Comparison of ENCODE assay signal across 8 mouse cellular contexts in genomic region chr8:84197922-84198774, GRCm38 (mm10). TPM values are rescaled to one million over a fixed set of nuclear protein-coding genes. Genes with fewer than 3 reads are reported as not detected.
DNase-seq lines count a peak whose midpoint lies in the region; ATAC-seq and TF ChIP-seq lines count a peak whose summit lies in the region.

No protein-coding gene starts in this region.

- WGBS in forebrain, embryonic 16.5 days = 2% methylated on average over 30 of the region's 30 CpGs
- WGBS in lung, embryonic 15.5 days = 2% methylated on average over 30 of the region's 30 CpGs
- 4% methylated on average over 30 of the region's 30 CpGs for WGBS in thymus, adult 2 months

- H3K27ac ChIP-seq in CH12.LX (ENCODE audit: insufficient read depth, low read depth) = peak overlapping the region; percentile 85
- peak overlapping the region; percentile 17 for H3K27ac ChIP-seq in bone marrow macrophage, adult 2 months (ENCODE audit: insufficient read depth, low read depth, low read length)
- peak overlapping the region; percentile 75 for H3K27ac ChIP-seq in forebrain, embryonic 16.5 days (ENCODE audit: low read length)
- H3K27ac ChIP-seq in layer of hippocampus, adult 2 months = peak overlapping the region; percentile 82
- H3K27ac ChIP-seq in lung, embryonic 15.5 days = peak overlapping the region; percentile 92
- H3K27ac ChIP-seq in thymus, adult 2 months (ENCODE audit: control insufficient read depth, insufficient read depth, low read length) = peak overlapping the region; percentile 90

- intact Hi-C loops in heart, postnatal 25 days (cut with DNase I) = no loop called here

- H3K36me3 ChIP-seq in CH12.LX (replicated peaks in 1 of 2; ENCODE audit: control insufficient read depth in 1 of 2, insufficient read depth in 1 of 2, low read length in 1 of 2) = peaks cover 0 to 6% of the 10 kb centered on the region in 2 experiments
- H3K36me3 ChIP-seq in forebrain, embryonic 16.5 days (ENCODE audit: control insufficient read depth, insufficient read depth) = no peaks in the 10 kb centered on the region
- no peaks in the 10 kb centered on the region for H3K36me3 ChIP-seq in lung, embryonic 15.5 days
- H3K36me3 ChIP-seq in thymus, adult 2 months (ENCODE audit: control insufficient read depth, insufficient read depth, low read length) = no peaks in the 10 kb centered on the region

- TF ChIP-seq CTCF in CH12.LX (conservative IDR thresholded peaks at IDR 0.05 in 1 of 2, IDR thresholded peaks at IDR 0.05 in 1 of 2; ENCODE audit: low read depth in 2 of 2, low read length in 2 of 2) = no peak
- TF ChIP-seq CTCF in bone marrow macrophage, adult 2 months (IDR thresholded peaks at IDR 0.05; ENCODE audit: low read depth, low read length) = no peak
- TF ChIP-seq CTCF in layer of hippocampus, adult 2 months (conservative IDR thresholded peaks at IDR 0.05) = no peak
- TF ChIP-seq CTCF in thymus, adult 2 months (IDR thresholded peaks at IDR 0.05; ENCODE audit: borderline replicate concordance, control insufficient read depth, extremely low read depth, insufficient read depth, low read length, poor library complexity) = peak; percentile 30; the same call in 1 of the 2 replicates

- H3K4me2 ChIP-seq in CH12.LX (ENCODE audit: insufficient read depth, low read depth, poor library complexity, severe bottlenecking) = peak overlapping the region; percentile 84
- H3K4me2 ChIP-seq in forebrain, embryonic 16.5 days (ENCODE audit: low read length) = peak overlapping the region; percentile 76
- peak overlapping the region; percentile 67 for H3K4me2 ChIP-seq in lung, embryonic 15.5 days

- peak; percentile 48 for TF ChIP-seq EP300 in CH12.LX (IDR thresholded peaks at IDR 0.05; ENCODE audit: low read length)

- peaks cover 2% of the 10 kb centered on the region for H3K27me3 ChIP-seq in CH12.LX (replicated peaks)
- H3K27me3 ChIP-seq in forebrain, embryonic 16.5 days (replicated peaks; ENCODE audit: control insufficient read depth, insufficient read depth, low read length) = no peaks in the 10 kb centered on the region
- H3K27me3 ChIP-seq in lung, embryonic 15.5 days = no peaks in the 10 kb centered on the region
- H3K27me3 ChIP-seq in thymus, adult 2 months (ENCODE audit: control insufficient read depth, insufficient read depth, low read length) = no peaks in the 10 kb centered on the region

- no peak for TF ChIP-seq RAD21 in CH12.LX (IDR thresholded peaks at IDR 0.05; ENCODE audit: low read depth, low read length)

- no peak; the same call in 1 of the 2 replicates for TF ChIP-seq POLR2A in CH12.LX (IDR thresholded peaks at IDR 0.05; ENCODE audit: low read depth, low read length)
- no peak for TF ChIP-seq POLR2A in bone marrow macrophage, adult 2 months (IDR thresholded peaks at IDR 0.05; ENCODE audit: borderline replicate concordance, low read depth, low read length)
- TF ChIP-seq POLR2A in thymus, adult 2 months (IDR thresholded peaks at IDR 0.05; ENCODE audit: control insufficient read depth, extremely low read depth, insufficient read depth, low read length, poor library complexity) = peak; percentile 55; the same call in 1 of the 2 replicates

- peak; percentile 72 for ATAC-seq in forebrain, embryonic 16.5 days
- peak; percentile 75 for ATAC-seq in lung, embryonic 15.5 days (ENCODE audit: borderline replicate concordance, extremely low read depth, low FRiP score, low TSS enrichment)
- ATAC-seq in neutrophil, adult 5-6 weeks (ENCODE audit: extremely low read depth, insufficient number of reproducible peaks, low FRiP score, poor library complexity, severe bottlenecking) = peak; percentile 72

- DNase-seq in CH12.LX (ENCODE audit: extremely low read depth) = peak; percentile 96
- peak; percentile 96 for DNase-seq in heart, postnatal 25 days (ENCODE audit: low spot score)
- peak; percentile 75 to 88 for DNase-seq in layer of hippocampus, adult 2 months (ENCODE audit: low spot score in 2 of 2)
- DNase-seq in thymus, adult 2 months = peak; percentile 93

- in situ Hi-C loops in CH12.LX (cut with MboI; ENCODE audit: low pct_ligation_motif_present, low pct_unique_long_range_greater_than_20kb, low sequenced_read_pairs) = no loop called here

- no peaks in the 10 kb centered on the region for H3K9me3 ChIP-seq in CH12.LX (replicated peaks; ENCODE audit: low read length)
- H3K9me3 ChIP-seq in forebrain, embryonic 16.5 days (ENCODE audit: control insufficient read depth, low read length) = no peaks in the 10 kb centered on the region
- H3K9me3 ChIP-seq in lung, embryonic 15.5 days = no peaks in the 10 kb centered on the region

- H3K79me2 ChIP-seq in CH12.LX (replicated peaks; ENCODE audit: control insufficient read depth, extremely low read depth, insufficient read depth, poor library complexity, severe bottlenecking) = peaks cover 15% of the 10 kb centered on the region

- H3K4me1 ChIP-seq in CH12.LX (ENCODE audit: control insufficient read depth in 1 of 2, insufficient read depth in 2 of 2) = peaks cover 18 to 45% of the 10 kb centered on the region in 2 experiments
- H3K4me1 ChIP-seq in bone marrow macrophage, adult 2 months (ENCODE audit: control insufficient read depth, insufficient read depth, low read length) = peaks cover 23% of the 10 kb centered on the region
- peaks cover 36% of the 10 kb centered on the region for H3K4me1 ChIP-seq in forebrain, embryonic 16.5 days (replicated peaks; ENCODE audit: control insufficient read depth, insufficient read depth, low read length)
- H3K4me1 ChIP-seq in lung, embryonic 15.5 days = peaks cover 53% of the 10 kb centered on the region
- peaks cover 55% of the 10 kb centered on the region for H3K4me1 ChIP-seq in thymus, adult 2 months (replicated peaks; ENCODE audit: control insufficient read depth, insufficient read depth, low read length)

- peak overlapping the region; percentile 57 to 59 (median 59) for H3K4me3 ChIP-seq in CH12.LX (replicated peaks in 1 of 3; ENCODE audit: low read depth in 2 of 3, low read length in 2 of 3, poor library complexity in 1 of 3)
- H3K4me3 ChIP-seq in bone marrow macrophage, adult 2 months (ENCODE audit: insufficient read depth, low read length) = peak overlapping the region; percentile 49
- peak overlapping the region; percentile 61 for H3K4me3 ChIP-seq in forebrain, embryonic 16.5 days (replicated peaks; ENCODE audit: low read length)
- peak overlapping the region; percentile 59 for H3K4me3 ChIP-seq in layer of hippocampus, adult 2 months
- H3K4me3 ChIP-seq in lung, embryonic 15.5 days = peak overlapping the region; percentile 50
- peak overlapping the region; percentile 59 for H3K4me3 ChIP-seq in thymus, adult 2 months (ENCODE audit: control insufficient read depth, insufficient read depth, low read length)

- dilution Hi-C loops in CH12.LX (cut with MboI; ENCODE audit: extremely low pct_ligation_motif_present, extremely low pct_unique_long_range_greater_than_20kb, low sequenced_read_pairs) = no loop called here

- peak overlapping the region; percentile 41 for H3K9ac ChIP-seq in CH12.LX (ENCODE audit: insufficient read depth, low read depth)
- peak overlapping the region; percentile 54 for H3K9ac ChIP-seq in forebrain, embryonic 16.5 days (replicated peaks; ENCODE audit: low read depth, low read length)
- peak overlapping the region; percentile 51 for H3K9ac ChIP-seq in lung, embryonic 15.5 days

RNA-seq across cellular contexts. Expression of gene Nanos3, which starts 13.1 kb away (rescaled TPM):
- not detected in 2 replicates for total RNA-seq in CH12.LX (2012; rRNA removed)
- not detected in 2 replicates for total RNA-seq in CH12.LX (2014; rRNA removed)
- not detected in 2 replicates for polyA plus RNA-seq in CH12.LX (2012; ENCODE audit: insufficient read length, low read depth)
- polyA plus RNA-seq in bone marrow macrophage, adult 2 months (2012; ENCODE audit: insufficient read depth, insufficient read length, missing spikeins) = not detected in 2 replicates
- polyA plus RNA-seq in forebrain, embryonic 16.5 days (2015; fragmentation: Nextera tagmentation; extraction: Ambion mirVana) = 3.2 and 4.7 TPM in 2 replicates
- total RNA-seq in heart, postnatal 25 days (2021) = 1 to 10 TPM in 1 of 2 experiments, under 1 TPM in 1; 0.73 to 1.4 TPM
- total RNA-seq in layer of hippocampus, adult 2 months (2021) = 1 to 10 TPM; 2.6 to 5.0 TPM
- 2.7 and 3.2 TPM in 2 replicates for polyA plus RNA-seq in lung, embryonic 15.5 days (2015; fragmentation: Nextera tagmentation; extraction: Ambion mirVana)
- not detected in 2 replicates for total RNA-seq in neutrophil, adult 5-6 weeks (2017)
- polyA plus RNA-seq in thymus, adult 2 months (2012; rRNA removed) = 5.5 and 8.5 TPM in 2 replicates

RNA-seq across cellular contexts. Expression of gene Zswim4, which starts 38.7 kb away (rescaled TPM):
- total RNA-seq in CH12.LX (2012; rRNA removed) (6.3 and 9.7 TPM in 2 replicates), CH12.LX (2014; rRNA removed) (4.7 and 4.9 TPM in 2 replicates)
- 6.5 and 9.1 TPM in 2 replicates for polyA plus RNA-seq in CH12.LX (2012; ENCODE audit: insufficient read length, low read depth)
- 9.4 and 10.9 TPM in 2 replicates for polyA plus RNA-seq in bone marrow macrophage, adult 2 months (2012; ENCODE audit: insufficient read depth, insufficient read length, missing spikeins)
- 40.1 and 41.8 TPM in 2 replicates for polyA plus RNA-seq in forebrain, embryonic 16.5 days (2015; fragmentation: Nextera tagmentation; extraction: Ambion mirVana)
- 1 to 10 TPM; 8.2 to 8.8 TPM for total RNA-seq in heart, postnatal 25 days (2021)
- total RNA-seq in layer of hippocampus, adult 2 months (2021) = 10 to 100 TPM; 18.0 to 19.3 TPM
- 13.6 and 14.2 TPM in 2 replicates for polyA plus RNA-seq in lung, embryonic 15.5 days (2015; fragmentation: Nextera tagmentation; extraction: Ambion mirVana)
- 23.6 and 28.4 TPM in 2 replicates for total RNA-seq in neutrophil, adult 5-6 weeks (2017)
- 53.0 and 59.0 TPM in 2 replicates for polyA plus RNA-seq in thymus, adult 2 months (2012; rRNA removed)

RNA-seq across cellular contexts. Expression of gene 4930432K21Rik, which starts 50.3 kb away (rescaled TPM):
- total RNA-seq in CH12.LX (2012; rRNA removed) (0.04 TPM in 1 of 2 replicates, not detected in the other), CH12.LX (2014; rRNA removed) (0.09 TPM in 1 of 2 replicates, not detected in the other)
- not detected in 2 replicates for polyA plus RNA-seq in CH12.LX (2012; ENCODE audit: insufficient read length, low read depth)
- 0.49 and 1.2 TPM in 2 replicates for polyA plus RNA-seq in bone marrow macrophage, adult 2 months (2012; ENCODE audit: insufficient read depth, insufficient read length, missing spikeins)
- 2.6 and 3.5 TPM in 2 replicates for polyA plus RNA-seq in forebrain, embryonic 16.5 days (2015; fragmentation: Nextera tagmentation; extraction: Ambion mirVana)
- under 1 TPM; 0.10 to 0.28 TPM for total RNA-seq in heart, postnatal 25 days (2021)
- 1 to 10 TPM; 2.1 to 2.9 TPM for total RNA-seq in layer of hippocampus, adult 2 months (2021)
- 1.7 TPM in 2 replicates for polyA plus RNA-seq in lung, embryonic 15.5 days (2015; fragmentation: Nextera tagmentation; extraction: Ambion mirVana)
- total RNA-seq in neutrophil, adult 5-6 weeks (2017) = 0.93 and 2.7 TPM in 2 replicates
- polyA plus RNA-seq in thymus, adult 2 months (2012; rRNA removed) = 1.9 and 2.4 TPM in 2 replicates

RNA-seq across cellular contexts. Expression of gene Cc2d1a, which starts 50.4 kb away (rescaled TPM):
- 7.8 and 8.2 TPM in 2 replicates for total RNA-seq in CH12.LX (2012; rRNA removed)
- 2.5 and 2.8 TPM in 2 replicates for total RNA-seq in CH12.LX (2014; rRNA removed)
- 10.5 and 11.4 TPM in 2 replicates for polyA plus RNA-seq in CH12.LX (2012; ENCODE audit: insufficient read length, low read depth)
- 23.6 and 28.8 TPM in 2 replicates for polyA plus RNA-seq in bone marrow macrophage, adult 2 months (2012; ENCODE audit: insufficient read depth, insufficient read length, missing spikeins)
- polyA plus RNA-seq in forebrain, embryonic 16.5 days (2015; fragmentation: Nextera tagmentation; extraction: Ambion mirVana) = 35.4 and 43.8 TPM in 2 replicates
- 10 to 100 TPM; 10.3 to 11.8 TPM for total RNA-seq in heart, postnatal 25 days (2021)
- 10 to 100 TPM; 53.2 to 57.8 TPM for total RNA-seq in layer of hippocampus, adult 2 months (2021)
- polyA plus RNA-seq in lung, embryonic 15.5 days (2015; fragmentation: Nextera tagmentation; extraction: Ambion mirVana) = 23.1 and 23.4 TPM in 2 replicates
- 15.7 and 17.7 TPM in 2 replicates for total RNA-seq in neutrophil, adult 5-6 weeks (2017)
- 49.8 and 54.6 TPM in 2 replicates for polyA plus RNA-seq in thymus, adult 2 months (2012; rRNA removed)

RNA-seq across cellular contexts. Expression of gene D8Ertd738e, which starts 51.4 kb away (rescaled TPM):
- total RNA-seq in CH12.LX (2012; rRNA removed) = 225 and 266 TPM in 2 replicates
- 213 and 228 TPM in 2 replicates for total RNA-seq in CH12.LX (2014; rRNA removed)
- 217 and 262 TPM in 2 replicates for polyA plus RNA-seq in CH12.LX (2012; ENCODE audit: insufficient read length, low read depth)
- 164 and 172 TPM in 2 replicates for polyA plus RNA-seq in bone marrow macrophage, adult 2 months (2012; ENCODE audit: insufficient read depth, insufficient read length, missing spikeins)
- 214 and 231 TPM in 2 replicates for polyA plus RNA-seq in forebrain, embryonic 16.5 days (2015; fragmentation: Nextera tagmentation; extraction: Ambion mirVana)
- total RNA-seq in heart, postnatal 25 days (2021) = 100 to 1,000 TPM; 227 to 240 TPM
- 100 to 1,000 TPM; 143 to 146 TPM for total RNA-seq in layer of hippocampus, adult 2 months (2021)
- polyA plus RNA-seq in lung, embryonic 15.5 days (2015; fragmentation: Nextera tagmentation; extraction: Ambion mirVana) = 320 and 350 TPM in 2 replicates
- 130 and 147 TPM in 2 replicates for total RNA-seq in neutrophil, adult 5-6 weeks (2017)
- 159 and 193 TPM in 2 replicates for polyA plus RNA-seq in thymus, adult 2 months (2012; rRNA removed)

Comparison
In these comparisons a context has a peak if more than half of its experiments do, and no peak if none do; other contexts are left out.
1. Peak in every context shown above with its lines: DNase-seq, ATAC-seq, H3K4me3 ChIP-seq and H3K27ac ChIP-seq.
2. H3K27ac ChIP-seq: peak in every context shown above with its lines; median percentile 92 in lung, embryonic 15.5 days; 90 in thymus, adult 2 months; 85 in CH12.LX; 82 in layer of hippocampus, adult 2 months; 75 in forebrain, embryonic 16.5 days; 17 in bone marrow macrophage, adult 2 months.